Mouse (Mus musculus) G1E (cell line): ENCODE measurements around the gene Zfp385b.

Experiments used
- CTCF ChIP-seq: IDR thresholded peaks from 2 replicates; pipeline ENCODE4 v1.5.1; 2012; ENCODE audit warnings: low read depth, low read length, inconsistent platforms, mixed read lengths
- GATA1 ChIP-seq: IDR thresholded peaks from 2 replicates; pipeline ENCODE4 v1.6.1; 2012; ENCODE audit warnings: borderline replicate concordance, low read length, inconsistent platforms, mixed read lengths

DNA sequence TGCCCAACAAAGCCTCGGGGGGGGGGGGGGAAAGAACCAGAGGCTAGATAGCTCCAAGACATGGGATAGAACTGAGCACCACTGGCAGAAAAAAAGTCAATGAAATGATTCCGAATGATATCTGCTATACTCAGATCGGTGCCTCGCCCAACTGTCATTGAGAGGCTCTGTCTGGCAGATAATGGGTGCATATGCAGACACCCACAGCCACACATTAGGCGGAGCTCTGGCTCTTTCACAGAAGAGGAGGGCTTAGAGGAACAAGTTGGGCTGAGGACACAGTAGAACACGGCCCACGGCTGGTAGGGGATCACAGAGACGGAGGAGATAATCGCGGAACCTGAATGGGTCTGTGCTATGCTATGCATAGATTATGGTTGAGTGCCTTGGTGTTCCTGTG is 145.7 kb downstream of the Zfp385b start:
- TF ChIP-seq CTCF (no peak), GATA1 (no peak)
